Mouse (Mus musculus) hindbrain, embryonic 10.5 days (tissue): ENCODE measurements at regions not wholly inside any gene's neighbourhood (a gene's known extent, or its start where the extent isn't known, plus 50 kb on each side); places are given as distances from the start of the nearest gene placed in this dataset.

Source experiments
- DNase-seq: peaks from one replicate; pipeline ENCODE4 v3.0.0-alpha.2; 2017; ENCODE audit warnings: low spot score
- H3K27ac ChIP-seq: fragments of 300-500 bp; sonication (generic); 2 replicates; pipeline ENCODE4 v1.5.1; 2016; ENCODE audit warnings: mild to moderate bottlenecking, moderate library complexity
- H3K27me3 ChIP-seq: fragments of 300-500 bp; sonication (generic); 2 replicates; pipeline ENCODE4 v1.6.1; 2016; ENCODE audit warnings: mild to moderate bottlenecking; ENCODE audit not compliant: poor library complexity, insufficient read depth, severe bottlenecking
- H3K36me3 ChIP-seq: fragments of 300-500 bp; sonication (generic); 2 replicates; pipeline ENCODE4 v1.6.1; 2016; ENCODE audit warnings: mild to moderate bottlenecking, moderate library complexity
- H3K4me1 ChIP-seq: fragments of 300-500 bp; sonication (generic); replicated peaks from 2 replicates; pipeline ENCODE4 v1.6.1; 2016; ENCODE audit warnings: mild to moderate bottlenecking
- H3K4me3 ChIP-seq: fragments of 300-500 bp; sonication (generic); 2 replicates; pipeline ENCODE4 v1.5.1; 2016; ENCODE audit warnings: mild to moderate bottlenecking, moderate library complexity
- H3K9me3 ChIP-seq: fragments of 300-500 bp; sonication (generic); 2 replicates; pipeline ENCODE4 v1.6.1; 2016; ENCODE audit warnings: mild to moderate bottlenecking, moderate library complexity
- WGBS: fragments of 180-500 bp; shearing (Covaris S2); methylation state at CpG from one replicate; pipeline ENCODE4 v1.1.7; 2016; 5-methylcytosine and 5-hydroxymethylcytosine counted together

- 90% methylated on average over 9 of the region's 9 CpGs for WGBS
- H3K27me3 ChIP-seq = peaks cover 17% of the 10 kb centered on the region
- no peaks in the 10 kb centered on the region for H3K9me3 ChIP-seq
These were observed 79.7 kb upstream of the Tmem132d start for GRCm38 (mm10) chr5:128512606-128513005.

GRCm38 (mm10) chr5:128504502-128504901 is 71.6 kb upstream of the Tmem132d start:
- no peak overlapping the region for H3K27ac ChIP-seq
- H3K27me3 ChIP-seq = peaks cover 7% of the 10 kb centered on the region; the same call in 1 of the 2 replicates
- peaks cover 5% of the 10 kb centered on the region; the same call in 1 of the 2 replicates for H3K4me1 ChIP-seq
- H3K9me3 ChIP-seq = no peaks in the 10 kb centered on the region; the same call in 1 of the 2 replicates
- peak; percentile 59 for DNase-seq
- no peak overlapping the region for H3K4me3 ChIP-seq
- H3K36me3 ChIP-seq = no peaks in the 10 kb centered on the region
- WGBS = 12% methylated on average over 4 of the region's 4 CpGs

More at GRCm38 (mm10) chr5:128512606-128513005, 79.7 kb upstream of the Tmem132d start:
- H3K4me3 ChIP-seq = no peak overlapping the region
- DNase-seq = no peak
- H3K36me3 ChIP-seq = no peaks in the 10 kb centered on the region
- 0 out of 2 replicates have a peak, but pooled peaks cover 2% of the 10 kb centered on the region for H3K4me1 ChIP-seq
- no peak overlapping the region for H3K27ac ChIP-seq

GRCm38 (mm10) chr5:128499488-128499887 is 66.6 kb upstream of the Tmem132d start:
- no peak overlapping the region for H3K4me3 ChIP-seq
- peaks cover 10% of the 10 kb centered on the region; the same call in 1 of the 2 replicates for H3K27me3 ChIP-seq
- 52% methylated on average over 9 of the region's 9 CpGs for WGBS
- H3K9me3 ChIP-seq = peaks cover 3% of the 10 kb centered on the region; the same call in 1 of the 2 replicates
- no peak overlapping the region for H3K27ac ChIP-seq
- no peak for DNase-seq
- H3K4me1 ChIP-seq = peaks cover 4% of the 10 kb centered on the region; the same call in 1 of the 2 replicates
- H3K36me3 ChIP-seq = no peaks in the 10 kb centered on the region

- Histone ChIP-seq H3K27ac (no peak overlapping the region), H3K9me3 (peaks cover 3% of the 10 kb centered on the region; the same call in 1 of the 2 replicates), H3K4me1 (no peaks in the 10 kb centered on the region), H3K27me3 (peaks cover 10% of the 10 kb centered on the region; the same call in 1 of the 2 replicates), H3K4me3 (no peak overlapping the region), H3K36me3 (no peaks in the 10 kb centered on the region)
- WGBS = 50% methylated on average over 5 of the region's 5 CpGs
- peak; percentile 49 for DNase-seq
These were observed 66.2 kb upstream of the Tmem132d start for GRCm38 (mm10) chr5:128499033-128499432.

- no peak for DNase-seq
- Histone ChIP-seq H3K36me3 (no peaks in the 10 kb centered on the region), H3K4me3 (no peak overlapping the region), H3K27me3 (no peaks in the 10 kb centered on the region), H3K27ac (no peak overlapping the region), H3K9me3 (peaks cover 10% of the 10 kb centered on the region), H3K4me1 (no peaks in the 10 kb centered on the region)
- WGBS = 90% methylated on average over 5 of the region's 5 CpGs
These were observed 59.7 kb upstream of the Tmem132d start for GRCm38 (mm10) chr5:128492541-128492940.

- 35% methylated on average over 9 of the region's 9 CpGs for WGBS
- H3K27me3 ChIP-seq = no peaks in the 10 kb centered on the region
- H3K4me1 ChIP-seq = no peaks in the 10 kb centered on the region
- peak; percentile 23 for DNase-seq
- no peak overlapping the region for H3K4me3 ChIP-seq
- peaks cover 8% of the 10 kb centered on the region for H3K9me3 ChIP-seq
- no peaks in the 10 kb centered on the region for H3K36me3 ChIP-seq
- no peak overlapping the region for H3K27ac ChIP-seq
These were observed 58.3 kb upstream of the Tmem132d start for GRCm38 (mm10) chr5:128491155-128491554.

GRCm38 (mm10) chr5:128488872-128489580 is 56.1 kb upstream of the Tmem132d start:
- no peak for DNase-seq
- WGBS = 79% methylated on average over 4 of the region's 4 CpGs
- peaks cover 9% of the 10 kb centered on the region for H3K27me3 ChIP-seq
- H3K36me3 ChIP-seq = no peaks in the 10 kb centered on the region
- H3K4me3 ChIP-seq = no peak overlapping the region
- peaks cover 8% of the 10 kb centered on the region for H3K9me3 ChIP-seq
- H3K4me1 ChIP-seq = peaks cover 4% of the 10 kb centered on the region
- no peak overlapping the region for H3K27ac ChIP-seq

GRCm38 (mm10) chr5:128487371-128487770 is 54.5 kb upstream of the Tmem132d start:
- no peak overlapping the region for H3K27ac ChIP-seq
- peaks cover 17% of the 10 kb centered on the region for H3K27me3 ChIP-seq
- 78% methylated on average over 3 of the region's 3 CpGs for WGBS
- DNase-seq = no peak
- H3K9me3 ChIP-seq = peaks cover 8% of the 10 kb centered on the region
- no peak overlapping the region for H3K4me3 ChIP-seq
- peaks cover 18% of the 10 kb centered on the region for H3K4me1 ChIP-seq
- no peaks in the 10 kb centered on the region for H3K36me3 ChIP-seq

- Histone ChIP-seq H3K27me3 (peaks cover 27% of the 10 kb centered on the region), H3K4me3 (no peak overlapping the region), H3K9me3 (peaks cover 2% of the 10 kb centered on the region), H3K36me3 (no peaks in the 10 kb centered on the region), H3K27ac (no peak overlapping the region), H3K4me1 (peaks cover 21% of the 10 kb centered on the region)
- no peak for DNase-seq
- WGBS = 39% methylated on average over 6 of the region's 6 CpGs
These were observed 51.2 kb upstream of the Tmem132d start for GRCm38 (mm10) chr5:128484116-128484515.

- Histone ChIP-seq H3K36me3 (no peaks in the 10 kb centered on the region), H3K27ac (peak overlapping the region; percentile 78), H3K9me3 (no peaks in the 10 kb centered on the region), H3K4me1 (peaks cover 21% of the 10 kb centered on the region), H3K4me3 (peak overlapping the region; percentile 47), H3K27me3 (peaks cover 27% of the 10 kb centered on the region)
- WGBS = 5% methylated on average over 13 of the region's 13 CpGs
- peak; percentile 46 for DNase-seq
These were observed 50.5 kb upstream of the Tmem132d start for GRCm38 (mm10) chr5:128483441-128483810.

- Histone ChIP-seq H3K27ac (peak overlapping the region; percentile 78), H3K9me3 (no peaks in the 10 kb centered on the region), H3K36me3 (no peaks in the 10 kb centered on the region), H3K4me1 (peaks cover 21% of the 10 kb centered on the region), H3K4me3 (peak overlapping the region; percentile 47), H3K27me3 (peaks cover 27% of the 10 kb centered on the region)
- WGBS = under 1% methylated on average over 20 of the region's 20 CpGs
- peak; percentile 63 for DNase-seq
These were observed 50.0 kb upstream of the Tmem132d start for GRCm38 (mm10) chr5:128482617-128483440.
